Mouse (Mus musculus) CH12.LX (cell line): ENCODE results near the gene Hdc. TPM values are rescaled to one million over a fixed set of nuclear protein-coding genes. Genes with fewer than 3 reads are reported as not detected.

Experiments used
- DNase-seq: peaks from one replicate; pipeline ENCODE4 v3.0.0-alpha.2; 2013; ENCODE audit errors: extremely low read depth
- H3K27ac ChIP-seq: 2 replicates; pipeline ENCODE4 v1.5.1; 2012; ENCODE audit warnings: low read depth, mild to moderate bottlenecking, control low read depth, moderate library complexity; ENCODE audit not compliant: insufficient read depth
- H3K27me3 ChIP-seq: replicated peaks from 2 replicates; pipeline ENCODE3; 2012; ENCODE audit warnings: inconsistent platforms
- H3K36me3 ChIP-seq, 2 experiments: replicated peaks in 1 of 2; 2 replicates each; pipeline versions ENCODE3 to v1.6.1; 2012; ENCODE audit warnings: inconsistent platforms in 1 of 2, low read length in 1 of 2, mild to moderate bottlenecking in 1 of 2, mixed read lengths in 1 of 2, moderate library complexity in 1 of 2; ENCODE audit not compliant: control insufficient read depth in 1 of 2, insufficient read depth in 1 of 2
- H3K4me1 ChIP-seq, 2 experiments: 2 replicates each; pipeline ENCODE4 v1.6.1; 2012; ENCODE audit warnings: inconsistent platforms in 1 of 2, moderate library complexity in 1 of 2; ENCODE audit not compliant: insufficient read depth in 2 of 2, control insufficient read depth in 1 of 2
- H3K4me2 ChIP-seq: 2 replicates; pipeline ENCODE4 v1.6.1; 2012; ENCODE audit warnings: low read depth, mild to moderate bottlenecking, control low read depth; ENCODE audit not compliant: poor library complexity, insufficient read depth, severe bottlenecking
- H3K4me3 ChIP-seq, 3 experiments: fragments of 150-350 bp in 1 of 3; sonication (generic) in 1 of 3; replicated peaks in 1 of 3; 2 replicates each; pipeline versions ENCODE3 to v1.5.1; 2011 to 2012; ENCODE audit warnings: low read depth in 2 of 3, low read length in 2 of 3, mild to moderate bottlenecking in 2 of 3, moderate library complexity in 2 of 3, control low read depth in 1 of 3, improper control_type of control experiment in 1 of 3, inconsistent platforms in 1 of 3, mixed read lengths in 1 of 3; ENCODE audit not compliant: poor library complexity in 1 of 3
- H3K79me2 ChIP-seq: replicated peaks from 2 replicates; pipeline ENCODE4 v1.6.1; 2012; ENCODE audit warnings: mild to moderate bottlenecking, moderate library complexity; ENCODE audit not compliant: control insufficient read depth, poor library complexity, insufficient read depth, severe bottlenecking; ENCODE audit errors: extremely low read depth
- H3K9ac ChIP-seq: 2 replicates; pipeline ENCODE4 v1.6.1; 2012; ENCODE audit warnings: low read depth, mild to moderate bottlenecking, control low read depth, moderate library complexity; ENCODE audit not compliant: insufficient read depth
- H3K9me3 ChIP-seq: replicated peaks from 2 replicates; pipeline ENCODE3; 2012; ENCODE audit warnings: low read length, inconsistent platforms, mixed read lengths
- CHD1 ChIP-seq: IDR thresholded peaks from 2 replicates; pipeline ENCODE4 v1.6.1; 2012; ENCODE audit warnings: low read depth, low read length, improper control_type of control experiment, inconsistent platforms
- ELF1 ChIP-seq: IDR thresholded peaks from 2 replicates; pipeline ENCODE4 v1.6.1; 2014; ENCODE audit warnings: low read depth, mild to moderate bottlenecking, inconsistent platforms, low read length, improper control_type of control experiment
- EP300 ChIP-seq: IDR thresholded peaks from 2 replicates; pipeline ENCODE4 v1.6.1; 2011; ENCODE audit warnings: low read length, improper control_type of control experiment
- HCFC1 ChIP-seq: IDR thresholded peaks from 2 replicates; pipeline ENCODE4 v1.6.1; 2012; ENCODE audit warnings: low read depth, mild to moderate bottlenecking, inconsistent platforms, low read length, improper control_type of control experiment
- JUN ChIP-seq: IDR thresholded peaks from 2 replicates; pipeline ENCODE4 v1.6.1; 2011; ENCODE audit warnings: low read depth, mild to moderate bottlenecking, low read length, improper control_type of control experiment, moderate library complexity; ENCODE audit not compliant: insufficient read depth
- JUND ChIP-seq: conservative IDR thresholded peaks from 2 replicates; pipeline ENCODE4 v1.6.1; 2011; ENCODE audit warnings: low read depth, low read length, improper control_type of control experiment
- MAZ ChIP-seq: IDR thresholded peaks from 2 replicates; pipeline ENCODE4 v1.6.1; 2012; ENCODE audit warnings: low read depth, mild to moderate bottlenecking, inconsistent platforms, low read length, improper control_type of control experiment, moderate library complexity
- MEF2A ChIP-seq: IDR thresholded peaks from 2 replicates; pipeline ENCODE4 v1.6.1; 2014; ENCODE audit warnings: low read depth, mild to moderate bottlenecking, inconsistent platforms, low read length, improper control_type of control experiment, borderline replicate concordance
- MYC ChIP-seq: IDR thresholded peaks from 2 replicates; pipeline ENCODE4 v1.6.1; 2011; ENCODE audit warnings: low read depth, mild to moderate bottlenecking, improper control_type of control experiment, low read length
- NELFE ChIP-seq: IDR thresholded peaks from 2 replicates; pipeline ENCODE4 v1.6.1; 2011; ENCODE audit warnings: low read depth, low read length, improper control_type of control experiment
- NRF1 ChIP-seq: IDR thresholded peaks from 2 replicates; pipeline ENCODE4 v1.6.1; 2014; ENCODE audit warnings: low read depth, mild to moderate bottlenecking, inconsistent platforms, low read length, improper control_type of control experiment, moderate library complexity
- PAX5 ChIP-seq: IDR thresholded peaks from 2 replicates; pipeline ENCODE4 v1.6.1; 2012; ENCODE audit warnings: low read length, inconsistent platforms, mixed read lengths
- POLR2A ChIP-seq: IDR thresholded peaks from 2 replicates; pipeline ENCODE4 v1.6.1; 2011; ENCODE audit warnings: low read depth, mild to moderate bottlenecking, improper control_type of control experiment, low read length
- RAD21 ChIP-seq: IDR thresholded peaks from 2 replicates; pipeline ENCODE4 v1.6.1; 2011; ENCODE audit warnings: low read depth, mild to moderate bottlenecking, low read length, improper control_type of control experiment, moderate library complexity
- RCOR1 ChIP-seq: conservative IDR thresholded peaks from 2 replicates; pipeline ENCODE4 v1.6.1; 2012; ENCODE audit warnings: low read depth, mild to moderate bottlenecking, inconsistent platforms, low read length, improper control_type of control experiment
- SIN3A ChIP-seq: IDR thresholded peaks from 2 replicates; pipeline ENCODE4 v1.6.1; 2012; ENCODE audit warnings: low read length, improper control_type of control experiment, inconsistent platforms
- TBP ChIP-seq: conservative IDR thresholded peaks from 2 replicates; pipeline ENCODE4 v1.6.1; 2011; ENCODE audit warnings: low read depth, low read length, improper control_type of control experiment
- UBTF ChIP-seq: IDR thresholded peaks from 2 replicates; pipeline ENCODE4 v1.6.1; 2012; ENCODE audit warnings: low read depth, mild to moderate bottlenecking, inconsistent platforms, low read length, improper control_type of control experiment, moderate library complexity
- USF1 ChIP-seq: IDR thresholded peaks from 2 replicates; pipeline ENCODE4 v1.6.1; 2014; ENCODE audit warnings: low read depth, mild to moderate bottlenecking, inconsistent platforms, low read length, improper control_type of control experiment
- dilution Hi-C: fragments of 300-500 bp; cut with MboI; formaldehyde crosslinking; loops from 2 replicates; pipeline ENCODE4 v1.14.3; 2020; ENCODE audit warnings: low sequenced_read_pairs; ENCODE audit not compliant: extremely low pct_unique_long_range_greater_than_20kb, extremely low pct_ligation_motif_present
- in situ Hi-C: fragments of 300-500 bp; cut with MboI; formaldehyde crosslinking; loops from 3 replicates; pipeline ENCODE4 v1.14.3; 2019; ENCODE audit warnings: low sequenced_read_pairs, low pct_ligation_motif_present, low pct_unique_long_range_greater_than_20kb, mixed read lengths
- polyA plus RNA-seq: library from polyadenylated mRNA; unstranded; fragments of >175 nt; gene quantifications from 2 replicates; pipeline ENCODE4 v1.2.1, GENCODE M21; 2012; ENCODE audit warnings: low read depth; ENCODE audit not compliant: insufficient read length
- total RNA-seq, 2 experiments: library from RNA; depleted of rRNA; stranded (reverse); fragments of 300-350 nt in 1 of 2; fragments of >200 nt in 1 of 2; gene quantifications; 2 replicates each; pipeline ENCODE4 v1.2.3; 2012 to 2014

Hdc gene
- total and polyA plus RNA-seq, 3 experiments, result 1.5 to 1.8 (median 1.6) TPM

- peaks cover 6% of the 10 kb centered on the region for H3K9me3 ChIP-seq
- dilution Hi-C loops (no loop called here), in situ Hi-C loops (no loop called here)
- no peaks in the 10 kb centered on the region for H3K79me2 ChIP-seq
- H3K4me2 ChIP-seq, result no peak overlapping the region
- H3K4me3 ChIP-seq, result no peak overlapping the region
- H3K9ac ChIP-seq, result no peak overlapping the region
- no peaks in the 10 kb centered on the region for H3K27me3 ChIP-seq
- no peak overlapping the region for H3K27ac ChIP-seq
- H3K36me3 ChIP-seq, result no peaks in the 10 kb centered on the region
- peaks cover 3 to 9% of the 10 kb centered on the region in 2 experiments; a peak in 3 of 4 replicates for H3K4me1 ChIP-seq
- DNase-seq, result no peak
- no peak for TF ChIP-seq POLR2A
- no peak for TF ChIP-seq SIN3A
- TF ChIP-seq NELFE, result no peak
- TF ChIP-seq MAZ, result no peak
- no peak for TF ChIP-seq RCOR1
- TF ChIP-seq, all 38 proteins: peak for 0
These were observed 69.4 kb downstream of the Hdc start for GRCm38 (mm10) chr2:126549681-126550080.

- Histone ChIP-seq H3K9me3 (no peaks in the 10 kb centered on the region), H3K4me1 (peaks cover 3 to 8% of the 10 kb centered on the region in 2 experiments; a peak in 3 of 4 replicates), H3K27ac (no peak overlapping the region), H3K4me3 (no peak overlapping the region), H3K36me3 (no peaks in the 10 kb centered on the region), H3K4me2 (no peak overlapping the region), H3K9ac (no peak overlapping the region), H3K79me2 (no peaks in the 10 kb centered on the region), H3K27me3 (no peaks in the 10 kb centered on the region)
- no peak for DNase-seq
- dilution Hi-C loops (no loop called here), in situ Hi-C loops (no loop called here)
- TF ChIP-seq SIN3A (no peak), UBTF (no peak), MYC (no peak), RAD21 (no peak), MAZ (no peak), MEF2A (no peak), NELFE (no peak), USF1 (no peak), TBP (no peak), NRF1 (no peak), PAX5 (no peak), JUND (no peak), EP300 (no peak), CHD1 (no peak)
These were observed 72.7 kb downstream of the Hdc start for GRCm38 (mm10) chr2:126546392-126546791.

GRCm38 (mm10) chr2:126545297-126545696, 73.8 kb downstream of the Hdc start:
- H3K27me3 ChIP-seq, result no peaks in the 10 kb centered on the region
- H3K36me3 ChIP-seq, result no peaks in the 10 kb centered on the region
- no peaks in the 10 kb centered on the region for H3K4me1 ChIP-seq
- no peak overlapping the region for H3K27ac ChIP-seq
- no peaks in the 10 kb centered on the region for H3K9me3 ChIP-seq
- H3K4me3 ChIP-seq, result no peak overlapping the region
- no peak for DNase-seq
- no peaks in the 10 kb centered on the region for H3K79me2 ChIP-seq
- H3K9ac ChIP-seq, result no peak overlapping the region
- in situ Hi-C loops, result no loop called here
- no peak overlapping the region for H3K4me2 ChIP-seq
- no peak for TF ChIP-seq CHD1
- no peak for TF ChIP-seq ELF1
- TF ChIP-seq HCFC1, result no peak
- TF ChIP-seq JUND, result no peak
- TF ChIP-seq UBTF, result no peak
- TF ChIP-seq JUN, result no peak
- TF ChIP-seq PAX5, result no peak
- no peak for TF ChIP-seq MEF2A
- TF ChIP-seq, all 38 proteins: peak for 0
- dilution Hi-C loops, result no loop called here
